Mouse (Mus musculus) lung, adult 2 months (tissue): ENCODE results near the gene Pgm2.

Source experiments
- CTCF ChIP-seq: fragments of 200-500 bp; IDR thresholded peaks from 2 replicates; pipeline ENCODE4 v1.5.1; 2011; ENCODE audit warnings: mild to moderate bottlenecking, low read length, control low read depth; ENCODE audit not compliant: insufficient read depth
- POLR2A ChIP-seq: fragments of 200-500 bp; IDR thresholded peaks from 2 replicates; pipeline ENCODE4 v1.6.1; 2011; ENCODE audit warnings: low read depth, mild to moderate bottlenecking, control low read depth, low read length, borderline replicate concordance; ENCODE audit errors: extremely low read depth

GRCm38 (mm10) chr5:64088740-64089139 is 4.0 kb upstream of the Pgm2 start:
- TF ChIP-seq POLR2A (no peak), CTCF (no peak)
